Mouse (Mus musculus) ES-Bruce4 (cell line): ENCODE measurements at regions not wholly inside any gene's neighbourhood (a gene's known extent, or its start where the extent isn't known, plus 50 kb on each side); places are given as distances from the start of the nearest gene placed in this dataset.

Experiments
- CTCF ChIP-seq: IDR thresholded peaks from one replicate; pipeline ENCODE4 v1.8.1; 2011; ENCODE audit warnings: low read depth, low read length
- EP300 ChIP-seq: IDR thresholded peaks from 2 replicates; pipeline ENCODE4 v1.6.1; 2011; ENCODE audit warnings: low read depth, low read length; ENCODE audit not compliant: insufficient read depth
- POLR2A ChIP-seq: IDR thresholded peaks from one replicate; pipeline ENCODE4 v1.8.1; 2011; ENCODE audit warnings: low read length; ENCODE audit not compliant: insufficient read depth

- no peak for TF ChIP-seq EP300
- TF ChIP-seq CTCF: no peak
- no peak for TF ChIP-seq POLR2A
Observed at GRCm38 (mm10) chr1:95445541-95445940, 132.1 kb downstream of the Fam174a start.
